Mouse (Mus musculus): Measurements from ENCODE around the gene Pex19. TPM values are rescaled to one million over a fixed set of nuclear protein-coding genes. Genes with fewer than 3 reads are reported as not detected.

Pex19 gene
- polyA plus RNA-seq, 1 experiment from 2014 or later = 163 TPM

GRCm38 (mm10) chr1:172116948-172117347 is 9.6 kb upstream of the Pex19 start:
- Histone ChIP-seq H3K4me2 (no peak overlapping the region), H3K27ac (replicated peaks) (no peak overlapping the region), H3K4me3 (no peak overlapping the region), H3K9me3 (no peaks in the 10 kb centered on the region), H3K36me3 (peaks cover 97% of the 10 kb centered on the region), H3K27me3 (no peaks in the 10 kb centered on the region), H3K9ac (no peak overlapping the region), H3K4me1 (replicated peaks) (no peaks in the 10 kb centered on the region)
- 94% methylated on average over 5 of the region's 5 CpGs for WGBS
- ATAC-seq (ENCODE audit: low FRiP score, low read depth) = no peak

GRCm38 (mm10) chr1:172119100-172119499 is 7.5 kb upstream of the Pex19 start:
- Histone ChIP-seq H3K4me3 (no peak overlapping the region), H3K27ac (replicated peaks) (no peak overlapping the region), H3K4me2 (no peak overlapping the region), H3K9me3 (no peaks in the 10 kb centered on the region), H3K9ac (no peak overlapping the region), H3K4me1 (replicated peaks) (no peaks in the 10 kb centered on the region), H3K36me3 (peaks cover 97% of the 10 kb centered on the region), H3K27me3 (no peaks in the 10 kb centered on the region)
- 91% methylated on average over 6 of the region's 6 CpGs for WGBS
- ATAC-seq (ENCODE audit: low FRiP score, low read depth) = no peak

- Histone ChIP-seq H3K27ac (replicated peaks) (no peak overlapping the region), H3K9me3 (no peaks in the 10 kb centered on the region), H3K36me3 (peaks cover 91% of the 10 kb centered on the region), H3K4me3 (no peak overlapping the region), H3K9ac (no peak overlapping the region), H3K4me1 (replicated peaks) (no peaks in the 10 kb centered on the region), H3K27me3 (no peaks in the 10 kb centered on the region), H3K4me2 (no peak overlapping the region)
- no peak for ATAC-seq (ENCODE audit: low FRiP score, low read depth)
- 53% methylated on average over 3 of the region's 3 CpGs for WGBS
Observed at GRCm38 (mm10) chr1:172119720-172120119, 6.8 kb upstream of the Pex19 start.

GRCm38 (mm10) chr1:172122671-172123070 is 3.9 kb upstream of the Pex19 start:
- no peak for ATAC-seq (ENCODE audit: low FRiP score, low read depth)
- Histone ChIP-seq H3K4me3 (no peak overlapping the region), H3K27ac (replicated peaks) (no peak overlapping the region), H3K4me1 (replicated peaks) (peaks cover 11% of the 10 kb centered on the region), H3K4me2 (no peak overlapping the region), H3K9me3 (no peaks in the 10 kb centered on the region), H3K9ac (no peak overlapping the region), H3K27me3 (no peaks in the 10 kb centered on the region), H3K36me3 (peaks cover 61% of the 10 kb centered on the region)
- WGBS = 85% methylated on average over 2 of the region's 2 CpGs

GRCm38 (mm10) chr1:172124572-172124971 is 2.0 kb upstream of the Pex19 start:
- Histone ChIP-seq H3K27ac (replicated peaks) (no peak overlapping the region), H3K9ac (no peak overlapping the region), H3K4me1 (replicated peaks) (peaks cover 17% of the 10 kb centered on the region), H3K27me3 (no peaks in the 10 kb centered on the region), H3K36me3 (peaks cover 43% of the 10 kb centered on the region), H3K9me3 (no peaks in the 10 kb centered on the region), H3K4me3 (no peak overlapping the region), H3K4me2 (no peak overlapping the region)
- ATAC-seq (ENCODE audit: low FRiP score, low read depth) = no peak
- WGBS = 86% methylated on average over 6 of the region's 6 CpGs

GRCm38 (mm10) chr1:172127487-172127886 is 932 bp downstream of the Pex19 start:
- Histone ChIP-seq H3K4me3 (peak overlapping the region; percentile 79), H3K36me3 (peaks cover 43% of the 10 kb centered on the region), H3K4me2 (peak overlapping the region; percentile 84), H3K9me3 (no peaks in the 10 kb centered on the region), H3K27me3 (no peaks in the 10 kb centered on the region), H3K4me1 (replicated peaks) (peaks cover 17% of the 10 kb centered on the region), H3K9ac (peak overlapping the region; percentile 80), H3K27ac (replicated peaks) (no peak overlapping the region)
- WGBS = 52% methylated on average over 5 of the region's 5 CpGs
- no peak for ATAC-seq (ENCODE audit: low FRiP score, low read depth)

- H3K9ac ChIP-seq = no peak overlapping the region
- no peaks in the 10 kb centered on the region for H3K9me3 ChIP-seq
- peaks cover 17% of the 10 kb centered on the region for H3K4me1 ChIP-seq (replicated peaks)
- H3K36me3 ChIP-seq = peaks cover 41% of the 10 kb centered on the region
- WGBS = 95% methylated on average over 15 of the region's 15 CpGs
- H3K27ac ChIP-seq (replicated peaks) = no peak overlapping the region
- ATAC-seq (ENCODE audit: low FRiP score, low read depth) = no peak
- H3K4me3 ChIP-seq = no peak overlapping the region
- no peaks in the 10 kb centered on the region for H3K27me3 ChIP-seq
- H3K4me2 ChIP-seq = no peak overlapping the region
Observed at GRCm38 (mm10) chr1:172128563-172128962, 2.0 kb downstream of the Pex19 start.

GRCm38 (mm10) chr1:172129108-172129507 is 2.6 kb downstream of the Pex19 start:
- Histone ChIP-seq H3K4me2 (no peak overlapping the region), H3K9ac (no peak overlapping the region), H3K4me3 (no peak overlapping the region), H3K36me3 (peaks cover 43% of the 10 kb centered on the region), H3K27ac (replicated peaks) (no peak overlapping the region), H3K4me1 (replicated peaks) (peaks cover 17% of the 10 kb centered on the region), H3K9me3 (no peaks in the 10 kb centered on the region), H3K27me3 (no peaks in the 10 kb centered on the region)
- ATAC-seq (ENCODE audit: low FRiP score, low read depth) = no peak
- WGBS = 61% methylated on average over 2 of the region's 2 CpGs

GRCm38 (mm10) chr1:172129780-172130179 is 3.2 kb downstream of the Pex19 start:
- Histone ChIP-seq H3K27me3 (no peaks in the 10 kb centered on the region), H3K27ac (replicated peaks) (no peak overlapping the region), H3K4me1 (replicated peaks) (peaks cover 17% of the 10 kb centered on the region), H3K36me3 (peaks cover 49% of the 10 kb centered on the region), H3K4me3 (no peak overlapping the region), H3K9ac (no peak overlapping the region), H3K9me3 (no peaks in the 10 kb centered on the region), H3K4me2 (no peak overlapping the region)
- no peak for ATAC-seq (ENCODE audit: low FRiP score, low read depth)
- 98% methylated on average over 5 of the region's 5 CpGs for WGBS

- H3K36me3 ChIP-seq = peaks cover 59% of the 10 kb centered on the region
- peaks cover 10% of the 10 kb centered on the region for H3K4me1 ChIP-seq (replicated peaks)
- H3K4me2 ChIP-seq = no peak overlapping the region
- ATAC-seq (ENCODE audit: low FRiP score, low read depth) = no peak
- no peaks in the 10 kb centered on the region for H3K9me3 ChIP-seq
- H3K9ac ChIP-seq = no peak overlapping the region
- H3K27me3 ChIP-seq = no peaks in the 10 kb centered on the region
- no peak overlapping the region for H3K4me3 ChIP-seq
- H3K27ac ChIP-seq (replicated peaks) = no peak overlapping the region
- 87% methylated on average over 7 of the region's 7 CpGs for WGBS
Observed at GRCm38 (mm10) chr1:172132319-172132718, 5.8 kb downstream of the Pex19 start.

GRCm38 (mm10) chr1:172133535-172133934 is 7.0 kb downstream of the Pex19 start:
- H3K27me3 ChIP-seq = no peaks in the 10 kb centered on the region
- H3K9me3 ChIP-seq = no peaks in the 10 kb centered on the region
- H3K4me1 ChIP-seq (replicated peaks) = peaks cover 1% of the 10 kb centered on the region; the same call in 1 of the 2 replicates
- no peak overlapping the region for H3K9ac ChIP-seq
- H3K27ac ChIP-seq (replicated peaks) = no peak overlapping the region
- no peak overlapping the region for H3K4me3 ChIP-seq
- 88% methylated on average over 7 of the region's 7 CpGs for WGBS
- no peak overlapping the region for H3K4me2 ChIP-seq
- ATAC-seq (ENCODE audit: low FRiP score, low read depth) = no peak
- H3K36me3 ChIP-seq = peaks cover 59% of the 10 kb centered on the region

GRCm38 (mm10) chr1:172134072-172134471 is 7.5 kb downstream of the Pex19 start:
- H3K27ac ChIP-seq (replicated peaks) = no peak overlapping the region
- 90% methylated on average over 4 of the region's 4 CpGs for WGBS
- H3K36me3 ChIP-seq = peaks cover 59% of the 10 kb centered on the region
- no peak overlapping the region for H3K4me2 ChIP-seq
- ATAC-seq (ENCODE audit: low FRiP score, low read depth) = no peak
- no peak overlapping the region for H3K4me3 ChIP-seq
- no peaks in the 10 kb centered on the region for H3K9me3 ChIP-seq
- no peak overlapping the region for H3K9ac ChIP-seq
- no peaks in the 10 kb centered on the region for H3K4me1 ChIP-seq (replicated peaks)
- H3K27me3 ChIP-seq = no peaks in the 10 kb centered on the region

- no peak for ATAC-seq (ENCODE audit: low FRiP score, low read depth)
- no peak overlapping the region for H3K27ac ChIP-seq (replicated peaks)
- H3K9me3 ChIP-seq = no peaks in the 10 kb centered on the region
- no peak overlapping the region for H3K9ac ChIP-seq
- H3K4me3 ChIP-seq = no peak overlapping the region
- H3K4me2 ChIP-seq = no peak overlapping the region
- peaks cover 6% of the 10 kb centered on the region for H3K36me3 ChIP-seq
- H3K4me1 ChIP-seq (replicated peaks) = no peaks in the 10 kb centered on the region
- H3K27me3 ChIP-seq = no peaks in the 10 kb centered on the region
- WGBS = 79% methylated on average over 2 of the region's 2 CpGs
Observed at GRCm38 (mm10) chr1:172140160-172140559, 13.6 kb downstream of the Pex19 start.
